Mouse (Mus musculus) adrenal gland, postnatal 4 days (tissue): Measurements from ENCODE around the gene Akap13. TPM values are rescaled to one million over a fixed set of nuclear protein-coding genes. Genes with fewer than 3 reads are reported as not detected.
"Not testable (repeated sequence)": the region's sequence is repeated elsewhere in the genome, so short reads cannot be mapped to it uniquely, and the experiment has no call there.

ENCODE experiments used
- DNase-seq, 2 experiments: peaks; one replicate each; pipeline ENCODE4 v3.0.0; 2021 to 2022; ENCODE audit warnings: low spot score in 2 of 2, mixed read lengths in 2 of 2
- total RNA-seq, 2 experiments: library from RNA; stranded (reverse); gene quantifications; 2 replicates each; pipeline ENCODE4 v1.2.3; 2021

Akap13 gene
- total RNA-seq, 2 experiments from 2014 or later, result 63.3 to 63.5 TPM

DNA sequence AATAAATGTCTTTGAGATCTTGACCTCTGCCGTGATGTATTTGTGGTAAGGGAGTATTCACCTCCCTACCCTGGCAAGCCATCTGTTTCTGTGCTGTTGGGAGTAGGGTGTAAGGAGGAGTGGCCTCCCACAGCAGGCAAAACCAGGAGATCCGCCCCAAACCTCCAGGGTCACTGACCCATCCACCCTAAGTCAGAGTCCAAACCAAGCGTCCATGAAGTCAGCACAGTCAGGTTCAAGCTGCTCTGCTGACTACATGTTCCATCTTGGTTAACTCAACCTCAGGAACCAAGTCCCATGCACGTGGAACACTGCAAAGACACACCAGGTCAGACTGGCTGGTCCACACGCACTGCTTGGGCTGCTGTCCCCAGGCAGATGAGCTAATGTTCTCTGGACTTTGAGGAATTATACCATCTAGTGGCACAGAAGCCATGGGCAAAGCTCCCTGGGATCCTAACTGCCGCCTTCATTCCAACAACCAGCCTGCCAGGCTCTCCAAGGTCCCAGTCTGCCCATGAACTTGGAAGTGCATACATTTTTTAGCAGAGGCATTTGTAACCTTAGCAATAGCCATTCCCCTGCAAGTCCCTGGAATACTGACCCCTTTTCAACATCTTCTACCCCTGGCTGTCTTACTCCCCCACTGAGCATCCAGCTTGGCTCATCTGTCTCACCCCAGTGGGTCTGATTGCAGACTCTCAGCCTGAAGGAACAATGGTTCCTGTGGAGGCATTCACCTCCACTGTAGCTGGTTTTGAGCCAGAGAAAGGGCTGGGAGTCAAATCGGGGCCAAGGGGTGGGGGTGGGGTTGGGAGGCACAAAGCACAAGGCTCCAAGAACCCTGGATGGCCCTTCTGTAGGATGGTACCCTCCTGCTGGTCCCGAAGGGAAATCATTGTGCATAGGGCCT is 299.5 kb downstream of the Akap13 start:
- no peak for DNase-seq

GRCm38 (mm10) chr7:75755861-75756449 is 300.6 kb downstream of the Akap13 start:
- no peak for DNase-seq

DNA sequence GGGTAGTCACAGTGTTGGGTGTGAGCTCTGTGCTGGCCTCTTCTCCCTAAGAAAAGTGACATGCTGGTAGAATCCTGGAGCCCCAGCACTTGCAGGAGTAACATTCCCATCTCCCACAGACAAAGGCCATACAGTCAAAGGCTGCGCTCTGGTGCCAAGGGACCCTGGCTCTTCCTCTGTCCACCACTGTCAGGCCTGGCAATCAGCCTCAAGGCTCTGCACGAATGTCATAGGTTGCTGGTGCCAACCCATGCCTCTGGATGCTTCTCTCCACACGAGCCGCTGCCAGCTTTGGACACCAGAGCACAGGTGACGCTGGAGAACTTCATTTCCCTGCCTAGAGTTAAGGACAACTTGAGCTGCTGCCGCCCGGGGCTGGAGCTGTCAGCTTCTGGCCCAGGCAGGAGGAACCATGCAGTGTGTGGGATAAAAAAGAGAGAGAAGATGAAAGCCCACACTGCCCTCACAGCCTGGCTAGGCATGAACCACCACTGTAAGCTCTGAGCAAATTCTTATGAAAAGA is 304.7 kb downstream of the Akap13 start:
- DNase-seq, result no peak

- DNase-seq, result not testable (repeated sequence)
These were observed 305.5 kb downstream of the Akap13 start for GRCm38 (mm10) chr7:75760661-75761319.

DNA sequence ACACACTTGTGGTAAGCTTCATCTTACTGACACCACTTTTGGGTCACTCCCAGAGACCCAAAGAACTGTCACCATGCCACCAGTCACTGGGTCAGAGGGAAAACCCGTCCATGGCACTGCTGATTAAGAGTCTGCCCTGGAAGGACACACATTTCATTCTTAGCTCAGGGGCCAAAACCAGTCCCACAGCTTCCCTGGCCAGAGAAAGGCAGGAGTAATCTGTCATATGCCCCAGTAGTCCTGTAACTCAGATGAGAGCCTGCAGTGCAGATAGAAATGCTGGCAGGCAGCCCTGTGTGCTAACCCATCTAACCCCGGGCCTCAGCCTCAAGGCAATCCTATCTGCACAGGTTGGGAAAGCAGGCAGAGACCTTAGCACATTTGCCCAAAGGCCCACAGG is 306.9 kb downstream of the Akap13 start:
- not testable (repeated sequence) for DNase-seq

DNA sequence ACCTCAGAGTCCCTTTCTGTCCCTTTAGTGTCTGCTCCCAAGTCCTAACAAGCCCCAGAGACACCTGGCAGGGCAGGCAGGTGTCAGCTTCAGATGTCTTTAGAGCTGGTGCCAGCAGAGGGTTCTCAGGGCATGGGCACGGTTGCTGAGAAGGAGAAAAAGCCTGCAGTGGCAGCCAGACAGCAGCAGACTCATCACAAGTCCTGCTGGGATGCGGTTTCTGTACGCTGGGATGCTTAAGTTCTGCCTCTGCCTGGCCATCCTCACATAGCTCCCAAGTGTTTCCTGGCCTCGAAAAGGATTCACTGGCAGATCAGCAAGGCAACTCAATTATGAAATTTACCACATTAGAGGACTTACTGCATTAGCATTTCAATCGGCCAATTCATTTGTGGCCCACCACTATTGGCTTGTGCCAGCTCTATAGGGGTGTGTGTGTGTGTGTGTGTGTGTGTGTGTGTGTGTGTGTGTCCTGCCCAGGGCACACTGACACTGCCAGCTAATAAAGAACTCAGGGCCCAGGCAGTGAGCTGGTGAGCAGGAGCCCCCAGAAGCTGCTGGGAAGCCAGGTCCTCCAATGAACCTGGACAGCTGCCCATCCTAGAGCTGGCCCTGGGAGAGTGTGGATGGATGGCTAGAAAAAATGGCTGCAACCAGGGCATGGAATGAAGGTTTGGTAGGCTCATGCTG is 311.9 kb downstream of the Akap13 start:
- DNase-seq, result not testable (repeated sequence)

DNA sequence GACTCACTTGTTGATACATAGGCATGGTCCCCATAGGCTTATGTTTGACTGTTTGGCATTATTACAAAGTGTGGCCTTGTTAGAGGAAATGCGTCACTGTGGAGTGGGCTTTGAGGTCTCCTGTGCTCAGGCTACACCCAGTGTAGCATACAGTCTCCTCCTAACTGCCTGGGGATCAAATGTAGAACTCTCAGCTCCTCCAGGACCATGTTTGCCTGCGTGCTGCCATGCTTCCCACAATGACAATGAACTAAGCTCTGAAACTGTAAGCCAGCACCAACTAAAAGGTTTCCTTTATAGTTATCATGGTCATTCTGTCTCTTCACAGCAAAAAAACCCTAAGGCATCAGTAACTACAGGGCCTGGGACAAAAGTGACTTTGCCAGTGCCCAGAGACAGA is 312.8 kb downstream of the Akap13 start:
- no peak for DNase-seq

DNA sequence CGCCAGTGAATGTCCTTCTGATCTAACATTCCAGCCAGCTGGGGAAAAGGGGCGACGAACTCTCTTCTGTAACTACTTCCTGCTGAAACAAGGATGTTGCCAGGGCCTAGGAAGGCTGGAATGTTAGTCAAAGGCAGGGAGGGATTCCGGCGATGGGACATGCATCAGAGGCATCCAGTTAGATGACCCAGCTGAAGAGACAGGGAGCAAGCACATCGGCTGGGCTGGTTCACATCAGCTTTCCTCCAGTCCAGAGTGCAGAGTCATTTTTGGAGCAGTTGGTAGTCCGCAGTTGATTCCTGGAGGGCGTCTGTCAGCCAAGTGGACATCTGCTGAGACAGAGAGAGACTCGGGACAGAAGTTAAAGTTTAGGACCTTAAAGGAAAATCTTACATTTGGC is 314.6 kb downstream of the Akap13 start:
- DNase-seq, result no peak

GRCm38 (mm10) chr7:75774095-75775078 is 319.1 kb downstream of the Akap13 start:
- DNase-seq, result not testable (repeated sequence)

DNA sequence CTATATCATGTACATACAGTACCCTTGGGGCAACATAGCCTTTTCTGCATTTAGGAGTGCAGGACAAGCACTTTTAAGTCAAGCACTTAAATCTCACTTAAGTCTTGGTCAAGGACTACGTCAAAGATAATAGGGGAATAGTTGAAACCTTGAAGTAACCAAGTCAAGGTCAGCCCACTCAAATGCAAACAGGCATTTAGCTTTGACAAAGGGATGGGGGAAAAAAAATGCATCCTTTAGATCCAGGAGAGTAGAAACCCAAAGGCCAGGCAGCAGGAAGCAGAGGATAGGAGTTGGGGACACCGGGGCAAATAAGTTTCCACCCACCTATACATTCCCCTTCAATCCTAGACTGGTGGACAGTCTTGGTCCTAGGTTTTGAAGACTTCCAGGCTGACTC is 322.7 kb downstream of the Akap13 start:
- no peak for DNase-seq

DNA sequence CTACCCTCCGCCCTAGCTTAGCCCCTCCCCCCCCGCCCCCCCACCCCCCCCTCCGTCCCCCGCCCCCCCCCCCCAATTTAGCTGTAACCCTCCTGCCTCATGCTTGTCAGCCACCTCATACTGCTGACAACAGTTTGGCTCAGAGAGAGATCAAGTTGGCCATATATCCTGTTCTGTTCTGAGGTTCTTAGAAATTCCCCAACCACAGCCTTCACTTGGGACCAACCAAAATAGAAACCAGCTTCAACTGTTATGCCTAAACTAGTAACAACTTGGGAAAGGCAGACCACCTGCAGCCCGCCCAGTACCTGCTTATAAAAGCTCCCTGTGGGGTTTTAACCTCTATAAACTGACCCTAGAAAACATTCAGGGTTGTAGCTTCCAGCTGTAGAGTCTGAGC is 325.5 kb downstream of the Akap13 start:
- no peak for DNase-seq

DNA sequence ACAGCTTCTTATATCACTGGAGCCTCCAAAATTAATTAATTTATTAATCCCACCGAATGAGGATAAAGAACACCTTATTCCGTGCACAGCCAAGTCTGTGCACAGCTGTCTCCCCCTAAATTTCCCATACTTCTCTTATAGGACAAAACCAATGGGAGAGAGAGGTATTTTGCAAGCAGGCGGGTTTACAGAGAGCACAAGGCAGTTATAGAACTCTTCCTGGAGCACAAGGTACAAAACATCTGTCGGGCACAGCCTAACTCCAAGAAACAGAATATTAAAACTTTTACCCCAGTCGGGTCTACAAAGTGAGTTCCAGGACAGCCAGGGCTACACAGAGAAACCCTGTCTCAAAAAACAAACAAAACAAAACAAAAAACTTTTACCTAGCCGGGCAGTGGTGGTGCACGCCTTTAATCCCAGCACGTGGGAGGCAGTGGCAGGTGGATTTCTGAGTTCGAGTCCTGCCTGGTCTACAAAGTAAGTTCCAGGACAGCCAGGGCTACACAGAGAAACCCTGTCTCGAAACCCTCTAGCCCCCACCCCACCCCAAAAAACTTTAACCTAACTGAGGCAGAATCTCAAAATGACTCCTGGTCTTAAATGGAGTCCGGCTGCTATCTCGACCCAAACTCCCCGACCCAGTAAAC is 326.1 kb downstream of the Akap13 start:
- no peak for DNase-seq

DNA sequence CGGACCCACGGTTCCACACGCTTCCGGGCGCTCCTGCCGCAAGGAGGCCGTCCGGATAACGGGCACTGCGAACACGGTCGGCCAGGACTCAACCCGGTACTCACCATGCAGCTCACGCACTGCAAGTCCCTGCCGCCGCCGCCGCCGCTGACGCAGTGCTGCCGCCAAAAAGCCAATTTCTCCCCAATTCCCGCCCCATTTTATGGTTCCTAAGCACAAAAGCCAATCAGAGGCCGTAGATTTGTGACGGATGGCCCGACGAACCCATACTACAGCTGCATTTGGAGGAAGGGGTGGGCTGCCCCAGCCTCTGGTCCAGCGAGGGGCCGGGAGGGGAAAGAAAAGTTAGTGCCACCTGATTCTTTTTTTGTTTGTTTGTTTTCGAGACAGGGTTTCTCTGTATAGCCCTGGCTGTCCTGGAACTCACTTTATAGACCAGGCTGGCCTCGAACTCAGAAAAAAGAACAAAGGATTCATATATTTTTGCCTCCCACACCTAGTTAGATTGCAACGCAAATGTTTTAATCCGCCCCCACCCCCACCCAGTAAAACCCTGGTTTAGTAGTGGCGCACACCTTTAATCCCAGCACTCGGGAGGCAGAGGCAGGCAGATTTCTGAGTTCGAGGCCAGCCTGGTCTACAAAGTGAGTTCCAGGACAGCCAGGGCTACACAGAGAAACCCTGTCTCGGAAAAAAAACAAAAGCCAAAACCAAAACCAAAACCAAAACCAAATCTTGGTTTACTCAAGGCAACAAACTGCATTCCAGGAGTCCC is 326.8 kb downstream of the Akap13 start:
- peak; percentile 64 to 79 for DNase-seq

GRCm38 (mm10) chr7:75782723-75783011 is 327.3 kb downstream of the Akap13 start:
- DNase-seq, result no peak

GRCm38 (mm10) chr7:75785388-75786328 is 330.3 kb downstream of the Akap13 start:
- no peak for DNase-seq

DNA sequence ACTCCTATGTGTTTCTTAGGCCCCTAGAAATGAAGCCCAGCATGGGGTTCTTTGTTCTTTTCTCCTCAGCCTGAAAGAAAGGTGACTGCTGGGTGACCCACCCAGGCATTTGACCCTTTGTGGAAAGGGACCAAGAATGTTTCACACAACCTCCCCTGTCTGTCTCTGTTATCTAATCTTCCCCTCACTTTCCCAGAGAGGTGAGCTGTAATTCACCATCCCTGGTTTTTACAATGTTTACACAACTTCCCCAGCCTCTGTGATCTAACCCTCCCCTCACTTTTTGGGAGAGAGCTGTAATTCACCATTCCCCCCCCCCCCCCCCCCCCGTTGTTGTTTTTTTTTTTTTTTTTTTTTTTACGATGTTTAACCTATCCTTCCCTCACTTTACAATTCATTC is 331.5 kb downstream of the Akap13 start:
- no peak for DNase-seq

DNA sequence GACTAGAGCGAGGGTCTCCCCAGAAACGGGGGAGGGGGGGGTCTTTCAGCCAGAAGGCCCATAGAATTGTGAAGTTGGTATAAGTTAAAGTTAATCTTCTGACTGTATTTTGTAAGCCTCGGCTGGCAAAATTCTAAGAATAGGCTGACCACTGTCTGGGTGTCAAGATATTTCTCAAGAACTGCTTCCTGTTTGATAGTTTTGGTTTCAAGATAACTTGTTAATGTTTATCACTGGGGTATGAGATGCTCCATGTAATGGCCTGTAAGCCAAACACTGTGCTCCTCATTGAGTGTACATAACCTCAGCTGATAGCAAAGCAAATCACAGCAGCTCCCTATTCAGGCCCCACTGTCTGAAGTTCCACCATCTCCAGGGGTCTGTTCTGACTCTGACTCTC is 332.0 kb downstream of the Akap13 start:
- DNase-seq, result no peak
